Mouse (Mus musculus) lung, postnatal 0 days (tissue): ENCODE measurements around the gene Stk10. TPM values are rescaled to one million over a fixed set of nuclear protein-coding genes. Genes with fewer than 3 reads are reported as not detected.
A peak's percentile ranks its signal among the peaks of the same experiment; 100 is the strongest.

Source experiments
- ATAC-seq: fragments of 200-750 bp; cut with Nextera tagmentation; 2 replicates; pipeline ENCODE4 v1.8.0; 2017; ENCODE audit warnings: moderate library complexity
- DNase-seq: peaks from one replicate; pipeline ENCODE4 v3.0.0-alpha.2; 2016; ENCODE audit warnings: low spot score
- H3K27ac ChIP-seq: fragments of 300-500 bp; sonication (generic); 2 replicates; pipeline ENCODE4 v1.5.1; 2014; ENCODE audit warnings: antibody characterized with exemption, mild to moderate bottlenecking, low read length, mixed read lengths
- H3K27me3 ChIP-seq: fragments of 300-500 bp; sonication (generic); replicated peaks from 2 replicates; pipeline ENCODE4 v1.6.1; 2014; ENCODE audit warnings: low read length, mixed read lengths; ENCODE audit not compliant: insufficient read depth
- H3K36me3 ChIP-seq: fragments of 300-500 bp; sonication (generic); 2 replicates; pipeline ENCODE4 v1.6.1; 2014; ENCODE audit warnings: low read length, mixed read lengths; ENCODE audit not compliant: insufficient read depth
- H3K4me1 ChIP-seq: fragments of 300-500 bp; sonication (generic); 2 replicates; pipeline ENCODE4 v1.6.1; 2014; ENCODE audit warnings: antibody characterized with exemption, low read depth, low read length, mixed read lengths; ENCODE audit not compliant: insufficient read depth
- H3K4me2 ChIP-seq: fragments of 300-500 bp; sonication (generic); replicated peaks from 2 replicates; pipeline ENCODE4 v1.6.1; 2014; ENCODE audit warnings: low read depth, mild to moderate bottlenecking, low read length, moderate library complexity, mixed read lengths
- H3K4me3 ChIP-seq: fragments of 300-500 bp; sonication (generic); 2 replicates; pipeline ENCODE4 v1.5.1; 2014; ENCODE audit warnings: low read depth, low read length
- H3K9ac ChIP-seq: fragments of 300-500 bp; sonication (generic); replicated peaks from 2 replicates; pipeline ENCODE4 v1.6.1; 2014; ENCODE audit warnings: low read depth, mild to moderate bottlenecking
- H3K9me3 ChIP-seq: fragments of 300-500 bp; sonication (generic); 2 replicates; pipeline ENCODE4 v1.6.1; 2016; ENCODE audit warnings: low read length, mixed read lengths
- CTCF ChIP-seq: IDR thresholded peaks from 2 replicates; pipeline ENCODE4 v1.5.1; 2016; ENCODE audit warnings: antibody characterized with exemption, mild to moderate bottlenecking
- EP300 ChIP-seq: IDR thresholded peaks from 2 replicates; pipeline ENCODE4 v1.6.1; 2016; ENCODE audit warnings: antibody characterized with exemption, mild to moderate bottlenecking, control low read depth
- WGBS: fragments of 180-500 bp; shearing (Covaris S2); extraction: QIAGEN DNeasy Blood & Tissue Kit; methylation state at CpG from one replicate; pipeline ENCODE4 v1.1.7; 2014; 5-methylcytosine and 5-hydroxymethylcytosine counted together
- polyA plus RNA-seq: library from polyadenylated mRNA; unstranded; fragments of >200 nt; fragmentation: Nextera tagmentation; extraction: Ambion mirVana; gene quantifications from 2 replicates; pipeline ENCODE4 v1.2.1, GENCODE M21; 2015

The Stk10 gene
- polyA plus RNA-seq, 1 experiment from 2014 or later, result 1.9 TPM

GRCm38 (mm10) chr11:32555103-32555689 lies 22.1 kb downstream of the Stk10 start:
- no peak for TF ChIP-seq CTCF
- no peak for TF ChIP-seq EP300
- Histone ChIP-seq H3K9me3 (no peaks in the 10 kb centered on the region), H3K4me3 (no peak overlapping the region)

GRCm38 (mm10) chr11:32556333-32556990 lies 23.4 kb downstream of the Stk10 start:
- no peak overlapping the region for H3K4me3 ChIP-seq
- no peak overlapping the region for H3K9ac ChIP-seq
- no peaks in the 10 kb centered on the region for H3K36me3 ChIP-seq
- DNase-seq, result no peak
- no peak for ATAC-seq
- no peaks in the 10 kb centered on the region for H3K27me3 ChIP-seq
- H3K27ac ChIP-seq, result no peak overlapping the region
- 82% methylated on average over 10 of the region's 10 CpGs for WGBS
- no peaks in the 10 kb centered on the region for H3K9me3 ChIP-seq
- peaks cover 13% of the 10 kb centered on the region; the same call in 1 of the 2 replicates for H3K4me1 ChIP-seq
- TF ChIP-seq CTCF (no peak), EP300 (no peak)
- no peak overlapping the region for H3K4me2 ChIP-seq

More at GRCm38 (mm10) chr11:32555103-32555689, 22.1 kb downstream of the Stk10 start:
- ATAC-seq, result no peak
- Histone ChIP-seq H3K27ac (no peak overlapping the region), H3K27me3 (no peaks in the 10 kb centered on the region), H3K4me2 (no peak overlapping the region), H3K36me3 (no peaks in the 10 kb centered on the region), H3K4me1 (peaks cover 13% of the 10 kb centered on the region; the same call in 1 of the 2 replicates), H3K9ac (no peak overlapping the region)
- 90% methylated on average over 12 of the region's 12 CpGs for WGBS
- DNase-seq, result no peak

GRCm38 (mm10) chr11:32558026-32558425 lies 24.9 kb downstream of the Stk10 start:
- peak; percentile 42 for DNase-seq
- Histone ChIP-seq H3K27me3 (no peaks in the 10 kb centered on the region), H3K36me3 (no peaks in the 10 kb centered on the region), H3K4me2 (no peak overlapping the region), H3K27ac (no peak overlapping the region), H3K4me1 (peaks cover 7% of the 10 kb centered on the region; the same call in 1 of the 2 replicates), H3K4me3 (no peak overlapping the region), H3K9me3 (no peaks in the 10 kb centered on the region), H3K9ac (no peak overlapping the region)
- TF ChIP-seq EP300 (no peak), CTCF (no peak)
- ATAC-seq, result no peak
- 92% methylated on average over 4 of the region's 4 CpGs for WGBS

- Histone ChIP-seq H3K27me3 (no peaks in the 10 kb centered on the region), H3K27ac (no peak overlapping the region), H3K36me3 (no peaks in the 10 kb centered on the region), H3K4me1 (peaks cover under 1% of the 10 kb centered on the region; the same call in 1 of the 2 replicates), H3K9ac (no peak overlapping the region), H3K9me3 (no peaks in the 10 kb centered on the region), H3K4me3 (no peak overlapping the region), H3K4me2 (no peak overlapping the region)
- no peak for ATAC-seq
- 18% methylated on average over 8 of the region's 8 CpGs for WGBS
- DNase-seq, result no peak
- TF ChIP-seq CTCF (no peak), EP300 (no peak)
These were observed 25.6 kb downstream of the Stk10 start for GRCm38 (mm10) chr11:32558677-32559076.

GRCm38 (mm10) chr11:32560015-32560770 lies 27.1 kb downstream of the Stk10 start:
- no peak for DNase-seq
- no peak for TF ChIP-seq CTCF
- no peak for TF ChIP-seq EP300
- H3K27ac ChIP-seq, result no peak overlapping the region
- H3K9me3 ChIP-seq, result no peaks in the 10 kb centered on the region
- no peak overlapping the region for H3K4me3 ChIP-seq
- H3K4me2 ChIP-seq, result no peak overlapping the region
- no peak overlapping the region for H3K9ac ChIP-seq
- H3K4me1 ChIP-seq, result no peaks in the 10 kb centered on the region
- H3K27me3 ChIP-seq, result no peaks in the 10 kb centered on the region
- 84% methylated on average over 12 of the region's 12 CpGs for WGBS
- ATAC-seq, result no peak
- H3K36me3 ChIP-seq, result no peaks in the 10 kb centered on the region
